Mouse (Mus musculus): ENCODE results near the gene Hist2h2ab. TPM values are rescaled to one million over a fixed set of nuclear protein-coding genes. Genes with fewer than 3 reads are reported as not detected.
"Not testable (repeated sequence)": the region's sequence is repeated elsewhere in the genome, so short reads cannot be mapped to it uniquely, and the experiment has no call there.

The Hist2h2ab gene
- polyA plus RNA-seq, 1 experiment from 2014 or later, result not detected

DNA sequence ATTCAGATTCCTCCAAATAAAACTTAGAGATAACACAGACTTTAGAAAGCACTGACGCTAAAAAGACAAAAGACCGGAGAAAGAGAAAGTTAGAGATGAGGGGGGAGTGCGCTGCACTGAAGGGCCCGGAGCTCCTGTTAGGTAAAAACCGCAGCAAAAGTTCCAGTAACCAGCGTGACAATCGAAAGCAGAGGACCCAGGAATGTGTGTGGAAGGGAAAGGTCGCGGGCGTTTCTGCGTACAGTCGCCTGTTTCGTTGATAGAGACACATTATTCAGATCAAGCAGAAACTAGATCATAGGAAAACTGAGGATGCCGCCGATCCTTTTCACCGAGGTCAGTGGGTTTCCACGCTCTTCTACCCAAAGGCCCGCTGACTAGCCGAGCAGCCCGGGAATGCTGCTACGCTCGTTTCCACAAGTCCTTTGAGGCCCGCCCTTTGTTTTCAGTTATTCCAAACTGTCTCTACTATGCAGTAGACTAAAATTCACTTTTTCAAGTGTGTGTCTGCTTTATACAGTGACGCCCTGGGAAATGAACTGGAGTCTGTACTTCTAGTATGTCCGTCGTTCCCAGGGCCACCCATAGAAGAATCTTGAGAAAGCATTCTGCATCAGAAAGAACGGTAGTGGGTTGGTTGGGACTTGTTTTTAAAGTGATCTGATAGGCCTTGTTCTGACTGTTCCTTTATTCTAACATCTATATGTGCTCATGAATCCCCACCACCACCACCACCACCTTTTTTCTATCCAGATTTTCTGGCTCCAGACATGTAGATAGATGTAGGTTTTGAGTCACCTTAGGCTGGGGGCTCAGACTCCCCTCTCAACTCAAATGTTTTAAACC, 44.1 kb downstream of the Hist2h2ab start:
- peak overlapping the region; percentile 60 for H3K4me3 ChIP-seq (ENCODE audit: low read depth, low read length)
- peak overlapping the region; percentile 99 for H3K27ac ChIP-seq (ENCODE audit: low read depth)
- peak overlapping the region; percentile 85 for H3K4me2 ChIP-seq
- H3K9ac ChIP-seq, result peak overlapping the region; percentile 80
- WGBS, result 6% methylated on average over 27 of the region's 27 CpGs
- no peak for DNase-seq
- no peaks in the 10 kb centered on the region for H3K27me3 ChIP-seq (ENCODE audit: insufficient read depth, low read length)
- no peaks in the 10 kb centered on the region for H3K36me3 ChIP-seq (ENCODE audit: insufficient read depth)
- 0 out of 2 replicates have a peak, but pooled peaks have one; percentile 15 for ATAC-seq (ENCODE audit: insufficient read depth)
- no peaks in the 10 kb centered on the region for H3K9me3 ChIP-seq (ENCODE audit: low read depth, low read length)
- TF ChIP-seq CTCF (IDR thresholded peaks at IDR 0.05; ENCODE audit: low read depth), result no peak
- peaks cover 9% of the 10 kb centered on the region for H3K4me1 ChIP-seq (ENCODE audit: insufficient read depth)

DNA sequence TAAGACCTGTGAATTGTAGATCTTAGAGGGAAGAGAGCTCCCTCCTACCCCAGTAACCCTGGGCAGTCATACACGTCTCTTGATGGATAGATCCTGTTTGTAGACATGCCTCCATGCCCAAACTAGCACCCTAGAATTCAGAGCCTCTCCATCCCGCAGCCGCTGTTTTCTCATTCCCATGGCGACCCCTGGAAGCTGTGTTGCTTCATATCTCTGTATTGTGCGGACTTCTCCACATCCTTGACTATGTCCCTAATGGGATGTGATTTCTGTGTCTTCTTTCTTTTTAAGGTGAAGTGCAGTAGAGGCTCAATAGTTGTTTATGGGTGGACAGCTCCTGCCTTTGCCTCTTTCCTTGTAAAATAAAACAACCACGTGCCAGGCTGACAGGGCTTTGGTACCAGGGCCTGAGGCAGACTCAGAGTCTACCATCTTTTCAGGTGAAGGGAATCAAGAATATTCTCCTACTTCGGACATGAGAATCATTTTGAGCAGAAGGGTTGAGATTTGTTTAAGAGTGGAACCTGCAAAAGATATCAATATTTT, 44.8 kb downstream of the Hist2h2ab start:
- H3K4me1 ChIP-seq (ENCODE audit: insufficient read depth), result peaks cover 9% of the 10 kb centered on the region
- H3K9me3 ChIP-seq (ENCODE audit: low read depth, low read length), result no peaks in the 10 kb centered on the region
- no peaks in the 10 kb centered on the region for H3K36me3 ChIP-seq (ENCODE audit: insufficient read depth)
- peak overlapping the region; percentile 80 for H3K9ac ChIP-seq
- DNase-seq (peak; percentile 45), ATAC-seq (ENCODE audit: insufficient read depth) (no peak)
- peak overlapping the region; percentile 85 for H3K4me2 ChIP-seq
- H3K27ac ChIP-seq (ENCODE audit: low read depth), result peak overlapping the region; percentile 99
- H3K27me3 ChIP-seq (ENCODE audit: insufficient read depth, low read length), result no peaks in the 10 kb centered on the region
- H3K4me3 ChIP-seq (ENCODE audit: low read depth, low read length), result peak overlapping the region; percentile 60; the same call in 1 of the 2 replicates
- no peak for TF ChIP-seq CTCF (IDR thresholded peaks at IDR 0.05; ENCODE audit: low read depth)
- 59% methylated on average over 7 of the region's 7 CpGs for WGBS

DNA sequence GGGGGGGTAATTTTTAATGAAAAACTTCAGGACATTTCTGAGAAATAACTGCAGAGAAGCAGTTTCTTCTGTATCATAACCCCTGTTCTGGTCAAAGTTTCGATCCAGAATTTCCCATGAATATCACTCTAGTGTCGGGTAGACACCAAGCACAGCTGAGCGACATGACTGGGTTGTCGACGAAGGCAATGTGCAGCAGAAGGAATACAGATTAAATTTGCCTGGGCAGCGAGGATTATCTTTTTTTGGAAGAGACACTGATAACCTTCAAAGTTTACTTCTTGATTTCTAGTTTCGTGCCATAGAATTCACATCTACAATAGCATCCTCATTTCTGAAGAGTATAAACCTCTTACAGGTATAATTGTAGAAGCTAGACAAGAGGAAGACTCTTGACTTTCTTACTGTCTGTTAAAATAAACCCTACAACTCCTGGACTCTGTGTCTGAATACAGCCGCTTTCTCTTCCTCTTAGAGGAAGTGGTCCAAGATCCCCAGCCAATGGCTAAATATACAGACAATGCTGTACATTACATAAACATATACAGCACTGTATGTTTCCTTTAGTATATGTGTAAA, 46.6 kb downstream of the Hist2h2ab start:
- Histone ChIP-seq H3K36me3 (ENCODE audit: insufficient read depth) (no peaks in the 10 kb centered on the region), H3K9me3 (ENCODE audit: low read depth, low read length) (no peaks in the 10 kb centered on the region), H3K27me3 (ENCODE audit: insufficient read depth, low read length) (no peaks in the 10 kb centered on the region), H3K27ac (ENCODE audit: low read depth) (no peak overlapping the region; the same call in none of the 2 replicates), H3K4me1 (ENCODE audit: insufficient read depth) (peaks cover 9% of the 10 kb centered on the region), H3K9ac (no peak overlapping the region; the same call in 1 of the 2 replicates), H3K4me2 (no peak overlapping the region), H3K4me3 (ENCODE audit: low read depth, low read length) (no peak overlapping the region)
- DNase-seq, result no peak
- no peak for TF ChIP-seq CTCF (IDR thresholded peaks at IDR 0.05; ENCODE audit: low read depth)
- ATAC-seq (ENCODE audit: insufficient read depth), result no peak
- WGBS, result 71% methylated on average over 8 of the region's 8 CpGs

DNA sequence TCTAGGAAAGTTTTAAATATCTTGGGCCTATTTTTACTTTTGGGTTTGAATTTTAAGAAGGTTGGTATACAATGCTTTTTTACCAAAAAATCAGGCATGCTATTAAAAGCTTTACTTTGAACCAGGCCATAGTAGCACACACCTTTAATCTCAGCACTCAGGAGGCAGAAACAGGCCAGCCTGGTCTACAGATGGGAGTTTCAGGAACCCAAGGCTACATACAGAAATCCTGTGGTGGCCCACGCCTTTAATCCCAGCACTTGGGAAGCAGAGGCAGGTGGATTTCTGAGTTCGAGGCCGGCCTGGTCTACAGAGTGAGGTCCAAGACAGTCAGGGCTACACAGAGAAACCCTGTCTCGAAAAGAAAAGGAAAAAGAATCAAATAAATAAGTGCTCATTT, 47.9 kb downstream of the Hist2h2ab start:
- H3K27ac ChIP-seq (ENCODE audit: low read depth), result peak overlapping the region; percentile 98
- H3K9me3 ChIP-seq (ENCODE audit: low read depth, low read length), result no peaks in the 10 kb centered on the region
- H3K4me1 ChIP-seq (ENCODE audit: insufficient read depth), result peaks cover 6% of the 10 kb centered on the region; the same call in 1 of the 2 replicates
- 64% methylated on average over 4 of the region's 4 CpGs for WGBS
- TF ChIP-seq CTCF (IDR thresholded peaks at IDR 0.05; ENCODE audit: low read depth), result no peak
- H3K36me3 ChIP-seq (ENCODE audit: insufficient read depth), result no peaks in the 10 kb centered on the region
- H3K27me3 ChIP-seq (ENCODE audit: insufficient read depth, low read length), result no peaks in the 10 kb centered on the region
- DNase-seq, result no peak
- no peak overlapping the region for H3K9ac ChIP-seq
- ATAC-seq (ENCODE audit: insufficient read depth), result no peak
- 0 out of 2 replicates have a peak overlapping the region, but pooled peaks have one; percentile 53 for H3K4me3 ChIP-seq (ENCODE audit: low read depth, low read length)
- peak overlapping the region; percentile 66 for H3K4me2 ChIP-seq

DNA sequence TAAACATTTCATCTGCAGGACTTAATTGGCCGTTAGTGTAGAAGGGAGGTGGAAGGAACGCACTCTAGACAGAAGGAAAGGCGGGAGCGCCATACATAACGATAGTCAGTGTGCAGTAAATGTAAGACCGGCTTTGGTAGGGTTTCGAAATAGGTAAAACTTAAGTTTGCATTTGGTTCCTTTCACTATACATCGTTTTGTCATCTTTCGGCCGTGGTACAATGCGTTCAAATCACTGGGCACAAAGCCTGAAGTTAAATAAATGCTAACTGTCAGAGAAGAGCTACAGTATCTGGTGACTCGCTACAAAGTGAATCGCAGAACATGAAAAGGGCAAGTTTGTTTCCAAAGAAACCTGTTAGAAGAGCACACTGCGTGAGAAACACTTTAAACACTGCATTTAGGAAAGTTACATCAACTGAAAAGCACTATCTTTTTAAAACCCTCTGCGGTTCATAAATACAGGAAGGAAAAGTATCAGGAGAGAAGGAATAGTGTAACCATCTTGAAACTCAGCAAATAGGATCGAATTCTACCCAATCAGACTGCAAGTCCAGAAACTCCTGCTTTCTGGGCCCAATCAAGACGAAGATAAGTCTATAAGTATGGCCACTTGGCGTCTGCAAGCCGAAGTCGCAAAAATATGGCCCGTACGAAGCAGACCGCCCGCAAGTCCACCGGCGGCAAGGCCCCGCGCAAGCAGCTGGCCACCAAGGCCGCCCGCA, 48.5 kb downstream of the Hist2h2ab start, which contains the start of gene Hist2h3b:
Gene Hist2h3b, plus strand, starts transcription at position 604 of the 725 bp plus-strand sequence.
- Histone ChIP-seq H3K36me3 (ENCODE audit: insufficient read depth) (no peaks in the 10 kb centered on the region), H3K4me1 (ENCODE audit: insufficient read depth) (peaks cover 6% of the 10 kb centered on the region; the same call in 1 of the 2 replicates), H3K27ac (ENCODE audit: low read depth) (peak within 1 kb of the TSS; percentile 98), H3K9me3 (ENCODE audit: low read depth, low read length) (no peaks in the 10 kb centered on the region), H3K4me2 (peak within 1 kb of the TSS; percentile 87), H3K4me3 (ENCODE audit: low read depth, low read length) (peak within 1 kb of the TSS; percentile 53), H3K9ac (peak within 1 kb of the TSS; percentile 79), H3K27me3 (ENCODE audit: insufficient read depth, low read length) (no peaks in the 10 kb centered on the region)
- no peak for TF ChIP-seq CTCF (IDR thresholded peaks at IDR 0.05; ENCODE audit: low read depth)
- DNase-seq (peak; percentile 95), ATAC-seq (ENCODE audit: insufficient read depth) (peak; percentile 73)
- 13% methylated on average over 30 of the region's 30 CpGs for WGBS

DNA sequence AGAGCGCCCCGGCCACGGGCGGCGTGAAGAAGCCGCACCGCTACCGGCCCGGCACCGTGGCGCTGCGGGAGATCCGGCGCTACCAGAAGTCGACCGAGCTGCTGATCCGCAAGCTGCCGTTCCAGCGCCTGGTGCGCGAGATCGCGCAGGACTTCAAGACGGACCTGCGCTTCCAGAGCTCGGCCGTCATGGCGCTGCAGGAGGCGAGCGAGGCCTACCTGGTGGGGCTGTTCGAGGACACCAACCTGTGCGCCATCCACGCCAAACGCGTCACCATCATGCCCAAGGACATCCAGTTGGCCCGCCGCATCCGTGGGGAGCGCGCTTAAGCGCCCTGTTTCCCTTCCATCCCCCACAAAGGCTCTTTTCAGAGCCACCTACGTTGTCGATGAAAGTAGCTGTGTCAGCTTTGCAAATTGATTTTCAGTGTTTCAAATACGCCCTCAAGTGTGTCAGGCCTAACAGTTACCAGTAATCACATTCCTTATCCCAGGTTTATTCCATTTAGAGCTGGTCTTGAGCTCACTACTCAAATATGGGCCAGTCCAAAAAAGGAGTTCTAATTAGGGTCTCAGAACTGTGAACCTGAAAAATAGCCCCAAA, 49.2 kb downstream of the Hist2h2ab start:
- DNase-seq; H3K4me1 ChIP-seq (ENCODE audit: insufficient read depth); H3K9me3 ChIP-seq (ENCODE audit: low read depth, low read length); H3K27me3 ChIP-seq (ENCODE audit: insufficient read depth, low read length); H3K36me3 ChIP-seq (ENCODE audit: insufficient read depth): not testable (repeated sequence)
- Histone ChIP-seq H3K4me2 (peak overlapping the region; percentile 87), H3K4me3 (ENCODE audit: low read depth, low read length) (peak overlapping the region; percentile 53), H3K27ac (ENCODE audit: low read depth) (peak overlapping the region; percentile 98), H3K9ac (peak overlapping the region; percentile 79)
- WGBS, result 0% methylated on average over 11 of the region's 44 CpGs
- peak; percentile 43 for ATAC-seq (ENCODE audit: insufficient read depth)

Small RNA genes within 50 kb of the gene (microRNA-seq; reads per million reads assigned to microRNA genes)
- gene Gm44492 (ENCODE audit: borderline number of aligned reads), result not detected
- gene Gm47311 (ENCODE audit: borderline number of aligned reads), result not detected
- gene Gm47313 (ENCODE audit: borderline number of aligned reads), result not detected

Other genes with a start within 250 kb of the Hist2h2ab start
- 36.7 and 37.0 TPM in 2 replicates for gene Plekho1, start 223.9 kb upstream of the Hist2h2ab start, polyA plus RNA-seq (2014; fragmentation: Nextera tagmentation; extraction: Ambion mirVana)
- 18.6 and 19.7 TPM in 2 replicates for gene Vps45, start 161.4 kb upstream of the Hist2h2ab start, polyA plus RNA-seq (2014; fragmentation: Nextera tagmentation; extraction: Ambion mirVana)
- 18.9 and 21.3 TPM in 2 replicates for gene Otud7b, start 115.3 kb upstream of the Hist2h2ab start, polyA plus RNA-seq (2014; fragmentation: Nextera tagmentation; extraction: Ambion mirVana)
- gene Mtmr11, start 57.9 kb upstream of the Hist2h2ab start, polyA plus RNA-seq (2014; fragmentation: Nextera tagmentation; extraction: Ambion mirVana), result 13.0 and 16.6 TPM in 2 replicates
- 196 and 210 TPM in 2 replicates for gene Sf3b4, start 47.5 kb upstream of the Hist2h2ab start, polyA plus RNA-seq (2014; fragmentation: Nextera tagmentation; extraction: Ambion mirVana)
- 3.6 and 5.8 TPM in 2 replicates for gene Sv2a, start 38.7 kb upstream of the Hist2h2ab start, polyA plus RNA-seq (2014; fragmentation: Nextera tagmentation; extraction: Ambion mirVana)
- gene Bola1, start 156 bp upstream of the Hist2h2ab start, polyA plus RNA-seq (2014; fragmentation: Nextera tagmentation; extraction: Ambion mirVana), result 57.6 and 68.0 TPM in 2 replicates
- 10.8 and 11.9 TPM in 2 replicates for gene Hist2h2ac, start 1.0 kb downstream of the Hist2h2ab start, polyA plus RNA-seq (2014; fragmentation: Nextera tagmentation; extraction: Ambion mirVana)
- gene Hist2h2be, start 1.3 kb downstream of the Hist2h2ab start, polyA plus RNA-seq (2014; fragmentation: Nextera tagmentation; extraction: Ambion mirVana), result 5.9 and 6.4 TPM in 2 replicates
- gene Hist2h3c2, start 19.3 kb downstream of the Hist2h2ab start, polyA plus RNA-seq (2014; fragmentation: Nextera tagmentation; extraction: Ambion mirVana), result 11.5 and 14.4 TPM in 2 replicates
- 49.7 and 55.6 TPM in 2 replicates for gene Hist2h2aa2, start 20.4 kb downstream of the Hist2h2ab start, polyA plus RNA-seq (2014; fragmentation: Nextera tagmentation; extraction: Ambion mirVana)
- 13.0 and 15.7 TPM in 2 replicates for gene Hist2h2aa1, start 25.6 kb downstream of the Hist2h2ab start, polyA plus RNA-seq (2014; fragmentation: Nextera tagmentation; extraction: Ambion mirVana)
- 0.30 and 2.3 TPM in 2 replicates for gene Hist2h3c1, start 26.8 kb downstream of the Hist2h2ab start, polyA plus RNA-seq (2014; fragmentation: Nextera tagmentation; extraction: Ambion mirVana)
- 11.3 and 16.6 TPM in 2 replicates for gene Hist2h4, start 43.4 kb downstream of the Hist2h2ab start, polyA plus RNA-seq (2014; fragmentation: Nextera tagmentation; extraction: Ambion mirVana)
- gene Hist2h3b, start 48.8 kb downstream of the Hist2h2ab start, polyA plus RNA-seq (2014; fragmentation: Nextera tagmentation; extraction: Ambion mirVana), result 100 and 111 TPM in 2 replicates
- gene Hist2h2bb, start 49.9 kb downstream of the Hist2h2ab start, polyA plus RNA-seq (2014; fragmentation: Nextera tagmentation; extraction: Ambion mirVana), result 23.2 and 26.7 TPM in 2 replicates
- gene Fcgr1, start 74.1 kb downstream of the Hist2h2ab start, polyA plus RNA-seq (2014; fragmentation: Nextera tagmentation; extraction: Ambion mirVana), result 3.3 and 3.9 TPM in 2 replicates
- gene BC107364, start 232.4 kb downstream of the Hist2h2ab start, polyA plus RNA-seq (2014; fragmentation: Nextera tagmentation; extraction: Ambion mirVana), result not detected in 2 replicates

Measured in lung, embryonic 14.5 days (tissue).